Mouse (Mus musculus): ENCODE results near the gene Thap3.

Gene Thap3

DNA sequence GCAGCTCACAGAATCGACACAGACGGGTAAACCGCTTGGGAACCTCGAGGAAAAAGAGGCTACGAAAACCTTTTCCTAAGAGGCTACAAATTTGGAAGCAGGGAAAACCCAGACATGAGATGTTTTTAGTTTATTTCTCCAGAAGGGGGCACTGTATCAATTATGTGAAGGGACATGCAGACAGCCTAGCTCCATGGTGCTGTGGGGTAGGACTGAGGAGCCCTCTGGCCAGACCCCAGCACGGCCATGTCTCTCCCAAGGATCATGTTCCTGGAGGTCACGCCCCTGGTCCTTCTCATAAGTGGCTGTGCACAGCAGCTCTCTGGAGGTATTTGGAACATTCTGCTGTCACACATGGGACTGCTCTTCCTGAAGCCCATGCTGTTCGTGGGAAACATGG, 8.1 kb downstream of the Thap3 start:
- DNase-seq, result no peak

DNA sequence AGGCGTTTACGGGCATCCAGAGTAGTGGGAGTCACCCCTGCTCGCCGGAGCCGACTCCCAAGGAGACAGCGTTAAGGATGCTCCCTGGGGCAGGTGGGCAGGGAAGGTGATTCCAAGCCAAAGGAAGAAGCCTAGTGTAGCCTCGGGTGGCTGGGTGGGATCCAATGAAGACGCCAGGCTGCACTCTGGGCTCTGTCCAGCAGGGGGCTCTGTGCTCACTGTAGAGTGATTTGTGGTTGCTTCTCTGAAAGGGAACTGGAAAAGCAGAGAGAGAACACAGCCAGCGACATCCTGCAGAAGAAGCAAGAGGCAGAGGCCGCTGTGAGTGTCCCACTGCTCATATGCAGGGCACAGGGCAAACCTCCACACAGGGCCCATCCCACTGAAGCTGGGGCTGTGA, 11.0 kb downstream of the Thap3 start:
- DNase-seq, result peak; percentile 80

DNA sequence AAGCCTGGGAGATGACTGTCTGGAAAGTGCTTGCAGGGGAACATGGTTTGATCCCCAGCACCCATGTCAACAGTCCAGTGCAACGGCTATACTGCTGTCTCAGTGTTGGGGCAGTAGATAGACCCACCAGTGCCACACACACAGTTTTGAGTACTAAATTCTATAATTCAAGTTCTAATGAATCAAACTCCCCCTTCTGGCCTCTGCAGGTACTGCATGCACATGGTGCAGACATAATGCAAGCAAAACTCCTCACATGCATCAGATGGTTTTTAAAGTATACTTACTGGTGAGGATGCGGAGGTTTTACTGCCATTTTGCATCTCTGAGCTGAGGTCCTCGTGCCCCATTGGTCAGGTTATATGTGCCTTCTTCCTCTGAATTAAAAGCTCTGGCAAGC, 13.4 kb downstream of the Thap3 start:
- no peak for DNase-seq

DNA sequence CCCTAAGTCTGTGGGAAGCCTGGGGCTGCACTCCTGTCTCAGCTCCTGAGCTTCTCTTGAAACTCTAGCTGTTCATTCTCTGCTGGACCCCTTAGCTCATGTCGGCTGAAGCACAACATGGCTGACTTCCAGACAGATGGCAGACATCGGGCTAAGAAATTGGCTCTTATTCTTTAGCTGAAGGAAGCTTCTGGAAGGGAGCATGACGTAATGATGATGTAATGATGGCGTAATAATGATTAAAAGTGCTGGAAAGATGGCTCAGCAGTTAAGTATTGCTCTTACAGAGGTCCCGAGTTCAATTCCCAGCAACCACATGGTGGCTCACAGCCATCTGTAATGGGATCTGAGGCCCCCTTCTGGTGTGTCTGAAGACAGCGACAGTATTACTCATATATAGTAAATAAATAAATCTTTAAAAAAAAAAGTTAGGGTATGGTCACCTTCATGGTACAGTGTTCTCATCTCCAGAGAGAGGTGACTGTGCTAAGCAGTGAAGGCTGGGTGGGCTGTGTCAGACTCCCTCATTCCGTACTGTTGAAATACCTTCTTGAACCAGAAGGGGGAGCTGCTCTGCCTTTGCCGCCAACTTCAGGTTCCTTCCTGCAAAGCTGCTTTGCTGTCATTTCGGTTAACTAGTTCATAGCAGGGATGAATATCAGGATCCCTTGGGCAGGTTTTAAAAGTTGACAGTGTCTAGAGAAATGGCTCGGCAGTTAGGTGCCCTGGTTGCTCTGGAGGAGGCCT, 16.4 kb downstream of the Thap3 start:
- DNase-seq, result no peak

DNA sequence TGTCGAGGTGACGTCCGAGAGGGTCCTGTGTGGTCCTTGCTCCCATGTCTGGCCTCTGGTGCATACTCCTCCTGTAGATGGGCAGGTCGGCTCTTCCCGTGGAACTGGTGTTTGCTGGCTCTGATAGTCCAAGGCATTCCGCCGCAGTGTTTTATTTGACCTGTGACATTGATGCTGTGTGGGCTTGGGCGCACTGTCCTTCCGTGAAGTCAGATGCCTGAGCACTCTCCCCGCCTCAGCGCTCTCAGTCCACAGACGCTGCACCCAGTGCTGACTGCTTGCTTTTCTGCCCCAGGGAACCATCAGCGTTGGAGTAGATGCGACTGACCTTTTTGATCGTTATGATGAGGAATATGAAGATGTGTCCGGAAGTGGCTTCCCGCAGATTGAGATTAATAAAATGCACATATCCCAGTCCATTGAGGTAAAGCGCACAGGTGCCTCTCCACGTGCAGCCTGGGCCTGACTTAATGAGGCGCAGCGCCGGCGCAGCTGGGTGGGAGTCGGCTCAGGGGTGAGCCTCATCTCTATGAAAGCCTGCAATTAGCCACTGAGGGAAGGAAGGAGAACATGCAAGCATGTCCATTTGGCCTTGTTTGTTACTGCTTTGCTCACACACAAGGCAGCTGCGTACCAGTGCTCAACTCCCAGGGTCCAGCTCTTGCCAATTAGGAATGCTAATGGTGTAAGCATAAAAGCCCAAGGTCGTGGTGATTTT, 20.4 kb downstream of the Thap3 start:
- no peak for DNase-seq

DNA sequence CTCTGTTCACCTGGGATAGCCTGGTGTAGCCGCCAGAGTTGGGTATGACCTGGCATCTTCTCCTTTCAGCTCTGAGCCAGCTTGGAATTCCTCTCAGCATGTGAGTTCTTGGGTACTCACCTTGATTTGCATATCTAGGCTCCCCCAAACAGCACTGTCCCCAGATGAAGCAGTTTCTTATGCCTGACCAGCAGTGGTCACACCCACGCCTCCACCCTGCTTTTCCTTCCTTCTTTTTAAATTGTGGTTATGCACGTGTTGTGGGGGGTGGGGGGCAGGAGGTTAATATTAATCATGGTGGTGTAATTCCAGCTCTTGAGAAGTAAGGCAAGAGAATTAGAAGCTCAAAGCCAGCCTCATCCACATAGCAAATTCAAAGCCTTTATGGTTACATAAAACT, 26.0 kb downstream of the Thap3 start:
- DNase-seq, result no peak

DNA sequence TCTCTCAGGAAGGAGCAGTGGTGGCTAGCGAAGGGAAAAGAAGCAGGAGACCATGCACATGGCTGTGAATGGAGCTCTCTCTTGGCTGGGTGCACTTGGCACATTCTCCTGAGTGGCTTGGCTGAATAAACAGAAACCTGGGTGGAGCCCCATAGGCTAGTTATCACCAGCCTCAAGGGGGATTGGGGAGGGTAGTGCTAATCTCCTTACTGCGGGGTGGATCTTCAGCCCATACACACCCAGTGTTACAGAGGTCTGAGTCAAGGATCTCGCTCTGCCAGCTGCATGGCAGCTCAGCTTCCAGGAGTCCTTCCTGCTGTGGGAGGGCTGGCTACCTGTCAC, 28.3 kb downstream of the Thap3 start:
- no peak for DNase-seq

DNA sequence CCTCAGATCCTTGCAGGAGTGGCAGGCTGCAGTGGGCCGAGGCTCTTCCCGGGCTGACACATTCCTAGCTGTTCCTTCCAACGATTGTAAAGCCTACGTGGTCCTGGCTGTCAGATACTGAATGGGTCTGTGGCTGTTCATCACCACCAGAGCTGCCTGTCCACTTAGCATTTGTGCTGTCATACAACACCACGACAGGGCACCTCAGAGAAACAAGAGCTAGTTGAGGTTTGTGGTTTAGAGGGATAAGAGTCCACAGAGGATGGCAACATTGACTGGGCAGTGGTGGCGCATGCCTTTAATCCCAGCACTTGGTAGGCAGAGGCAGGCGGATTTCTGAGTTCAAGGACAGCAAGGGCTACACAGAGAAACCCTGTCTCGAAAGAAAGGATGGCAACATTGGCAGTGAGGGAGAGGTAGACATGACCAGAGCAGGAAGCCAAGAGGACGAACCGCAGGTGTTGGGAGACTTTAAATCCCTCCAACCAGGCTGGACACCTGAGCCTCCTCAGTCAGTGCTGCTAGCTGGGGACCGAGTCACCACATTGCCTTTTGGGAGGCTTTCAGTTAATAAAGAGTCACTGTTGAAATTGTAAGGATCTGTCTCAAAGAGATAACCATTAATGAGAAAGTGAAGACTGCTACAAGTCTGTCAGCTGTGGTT, 28.8 kb downstream of the Thap3 start:
- DNase-seq, result no peak

DNA sequence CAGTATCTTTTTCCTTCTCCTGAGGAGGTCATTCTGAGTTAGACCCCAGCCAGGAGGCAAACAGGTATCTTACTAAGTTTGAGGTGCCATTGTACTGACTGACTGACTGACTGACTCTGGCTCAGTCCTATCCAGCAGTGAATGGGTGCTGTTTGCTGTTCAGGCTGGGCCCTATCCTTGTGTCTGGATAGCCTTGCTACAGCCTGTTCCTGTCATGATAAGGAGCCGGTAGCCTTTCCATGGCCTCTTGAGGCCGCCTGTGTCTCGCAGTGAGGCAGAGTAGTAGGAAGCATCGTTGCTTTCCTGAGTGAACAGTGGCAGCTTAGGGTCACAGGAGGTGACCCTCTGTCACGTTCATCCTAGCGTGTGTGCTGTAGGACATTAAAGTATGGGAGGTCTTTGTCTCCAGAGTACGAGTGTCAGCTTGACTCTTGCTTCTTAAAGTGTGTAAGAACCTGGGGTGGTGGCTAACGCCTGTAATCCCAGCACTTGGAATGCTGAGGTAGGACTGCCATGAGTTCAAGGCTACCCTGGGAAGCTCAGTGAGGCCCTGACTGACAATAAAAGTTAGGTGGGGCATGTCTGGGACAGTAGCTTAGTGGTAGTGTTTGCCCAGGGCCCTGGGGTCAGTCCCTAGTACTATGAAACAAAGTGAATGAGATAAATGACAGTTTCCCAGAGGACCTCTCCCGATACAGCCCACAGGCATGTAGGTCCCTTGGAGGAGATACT, 31.0 kb downstream of the Thap3 start:
- no peak for DNase-seq

DNA sequence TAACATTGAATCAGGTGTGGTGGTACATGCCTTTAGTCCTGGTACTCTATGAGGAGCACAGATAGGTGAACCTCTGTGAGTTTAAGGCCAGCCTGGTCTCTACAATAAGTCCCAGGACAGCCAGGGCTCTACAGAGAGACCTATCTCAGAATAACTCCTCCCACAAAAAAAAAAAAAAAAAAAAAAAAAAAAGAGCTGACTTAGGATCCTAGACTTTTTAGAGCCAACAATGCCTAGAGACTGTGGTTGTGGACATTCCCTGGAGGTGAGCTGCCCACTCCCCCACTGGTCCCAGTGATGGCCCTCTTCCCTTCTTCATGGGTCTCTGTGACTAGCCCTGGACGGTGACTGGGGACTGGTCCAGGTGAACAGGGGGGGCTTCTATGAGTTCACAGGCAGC, 33.0 kb downstream of the Thap3 start:
- DNase-seq, result no peak

DNA sequence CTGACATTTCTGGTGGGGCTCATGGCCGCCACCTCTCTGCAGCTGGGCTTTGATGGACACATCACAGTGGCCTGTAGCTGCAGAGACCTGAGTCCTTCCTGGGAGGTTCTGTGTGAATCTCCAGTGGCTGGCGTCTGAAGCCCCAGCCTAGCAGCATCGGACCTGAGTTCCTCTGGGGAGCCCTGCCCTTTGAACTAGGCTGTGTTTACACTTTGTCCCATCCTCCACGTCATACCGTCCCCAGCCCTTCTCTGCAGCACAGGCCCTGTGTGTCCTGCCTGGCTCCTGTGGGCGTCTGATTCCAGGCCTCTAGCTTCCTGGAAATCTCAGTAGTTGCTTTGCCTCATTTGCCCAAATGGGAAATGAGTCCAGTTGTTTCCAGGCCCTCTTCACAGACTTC, 35.6 kb downstream of the Thap3 start:
- no peak for DNase-seq

DNA sequence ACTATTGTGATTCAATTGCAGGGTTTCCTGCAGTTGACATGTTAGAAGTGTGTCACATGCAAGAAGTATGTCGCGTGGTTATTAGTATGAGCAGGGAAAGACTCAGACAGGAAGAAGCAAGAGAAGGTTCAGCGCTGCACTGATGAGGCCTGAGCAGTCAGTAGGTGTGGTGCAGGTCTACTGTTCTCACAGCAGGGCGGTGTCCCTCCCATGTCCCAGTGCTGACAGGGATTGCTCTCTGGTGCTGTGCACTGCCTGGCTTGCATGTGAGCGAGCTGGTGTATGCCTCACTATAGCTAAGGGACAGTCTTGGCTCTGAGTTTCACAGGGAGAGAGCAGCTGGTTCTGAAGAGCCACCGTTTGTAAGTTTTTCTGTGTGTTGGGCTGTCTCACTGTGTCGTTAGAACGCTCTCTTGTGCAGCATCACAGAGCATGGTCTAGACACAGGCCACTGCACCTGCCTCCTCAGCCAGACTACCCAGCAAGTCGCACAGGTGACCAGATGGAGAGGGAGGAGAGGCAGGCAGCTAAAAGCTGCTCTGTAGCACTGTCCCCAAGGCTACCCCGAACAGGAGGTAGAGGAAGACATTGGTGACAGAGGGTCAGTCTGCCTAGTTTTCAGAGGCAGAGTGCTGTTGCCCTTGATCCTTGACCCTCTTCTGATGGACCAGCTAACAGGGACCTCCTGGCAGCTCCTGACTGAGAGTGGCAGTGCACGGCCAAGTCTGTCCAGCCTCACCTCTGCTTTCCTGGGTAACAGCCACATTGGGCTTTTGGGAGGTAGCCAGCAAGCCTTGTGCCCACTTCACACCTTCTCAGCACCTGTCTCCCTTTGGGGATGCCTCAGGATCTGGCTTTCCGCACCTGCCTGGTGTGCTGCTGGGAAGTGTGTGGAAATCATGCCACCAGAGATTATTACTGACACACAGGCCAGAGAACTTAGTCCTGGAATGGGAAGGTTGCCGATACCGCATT, 40.0 kb downstream of the Thap3 start:
- no peak for DNase-seq

DNA sequence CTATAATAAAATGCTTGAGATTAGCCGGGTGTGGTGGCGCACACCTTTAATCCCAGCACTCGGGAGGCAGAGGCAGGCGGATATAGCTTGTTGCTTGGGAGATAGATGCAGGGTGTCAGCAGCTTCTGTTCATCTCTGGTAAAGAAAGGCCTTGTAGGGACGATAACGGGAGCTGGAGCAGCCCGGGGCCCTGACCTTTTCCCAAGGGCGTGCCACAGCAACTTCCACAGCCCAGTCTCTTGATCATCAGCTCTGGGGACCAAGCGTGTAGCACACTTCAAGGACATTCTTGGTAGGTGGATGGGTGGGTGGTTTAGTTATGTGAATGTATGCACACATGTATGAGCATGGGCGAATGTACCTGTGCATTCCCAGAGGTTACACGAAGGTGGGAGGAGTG, 42.6 kb downstream of the Thap3 start:
- DNase-seq, result no peak

DNA sequence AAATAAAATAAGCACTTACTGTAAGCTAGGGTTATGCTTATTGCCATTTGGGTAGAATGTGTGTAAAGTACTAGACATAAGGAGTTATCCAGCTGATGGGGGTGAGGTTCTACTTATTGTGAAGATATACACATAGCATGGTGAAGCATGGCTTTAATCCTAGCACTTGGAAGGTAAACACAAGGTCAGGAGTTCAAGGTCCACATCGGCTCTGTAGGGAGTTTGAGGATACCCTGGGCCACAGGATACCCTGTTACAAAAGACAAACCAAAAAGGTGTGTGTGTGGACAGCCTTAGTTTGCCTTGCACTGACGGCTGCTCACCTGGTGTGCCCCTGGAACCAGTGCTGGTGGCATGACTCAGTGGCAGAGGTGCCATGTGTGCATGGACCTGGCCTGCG, 50.7 kb downstream of the Thap3 start:
- DNase-seq, result no peak

DNA sequence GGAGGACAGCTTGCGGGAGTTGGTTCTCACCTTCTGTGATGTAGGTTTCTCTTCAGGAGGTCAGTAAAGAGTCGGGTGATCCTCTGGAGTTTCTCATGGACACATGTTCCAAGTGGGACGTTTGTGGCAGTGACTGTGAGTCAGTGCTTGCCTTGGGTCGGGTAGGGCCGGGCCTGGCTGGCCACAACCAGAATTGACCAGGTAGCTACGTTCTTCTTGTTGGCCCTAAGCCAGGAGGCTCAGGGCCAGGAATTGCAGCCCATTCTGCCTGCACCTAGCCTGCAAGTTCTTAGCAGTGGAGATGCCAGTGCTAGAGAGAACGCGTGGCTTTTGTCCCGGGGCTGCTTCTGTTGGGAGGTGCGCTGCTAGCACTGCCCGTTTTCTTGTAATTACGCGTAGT, 51.4 kb downstream of the Thap3 start:
- DNase-seq, result no peak

DNA sequence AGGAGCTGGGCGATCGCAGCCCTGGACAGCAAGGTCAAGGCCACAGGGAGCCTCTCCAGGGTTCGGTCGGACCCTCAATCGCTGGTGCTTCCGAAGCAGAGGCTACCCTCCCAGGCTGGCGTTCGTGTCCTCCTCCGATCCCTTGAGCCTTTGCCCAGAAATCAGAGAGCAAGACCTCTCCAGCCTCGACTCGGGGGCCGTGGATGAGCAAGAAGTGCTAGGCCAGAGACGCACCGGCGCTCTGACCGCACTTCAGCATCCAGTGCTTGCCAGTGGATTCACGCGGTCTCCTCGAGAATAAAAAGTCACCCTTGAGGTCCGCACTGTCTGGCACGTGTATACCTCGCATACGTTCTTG, 54.6 kb downstream of the Thap3 start:
- no peak for DNase-seq

DNA sequence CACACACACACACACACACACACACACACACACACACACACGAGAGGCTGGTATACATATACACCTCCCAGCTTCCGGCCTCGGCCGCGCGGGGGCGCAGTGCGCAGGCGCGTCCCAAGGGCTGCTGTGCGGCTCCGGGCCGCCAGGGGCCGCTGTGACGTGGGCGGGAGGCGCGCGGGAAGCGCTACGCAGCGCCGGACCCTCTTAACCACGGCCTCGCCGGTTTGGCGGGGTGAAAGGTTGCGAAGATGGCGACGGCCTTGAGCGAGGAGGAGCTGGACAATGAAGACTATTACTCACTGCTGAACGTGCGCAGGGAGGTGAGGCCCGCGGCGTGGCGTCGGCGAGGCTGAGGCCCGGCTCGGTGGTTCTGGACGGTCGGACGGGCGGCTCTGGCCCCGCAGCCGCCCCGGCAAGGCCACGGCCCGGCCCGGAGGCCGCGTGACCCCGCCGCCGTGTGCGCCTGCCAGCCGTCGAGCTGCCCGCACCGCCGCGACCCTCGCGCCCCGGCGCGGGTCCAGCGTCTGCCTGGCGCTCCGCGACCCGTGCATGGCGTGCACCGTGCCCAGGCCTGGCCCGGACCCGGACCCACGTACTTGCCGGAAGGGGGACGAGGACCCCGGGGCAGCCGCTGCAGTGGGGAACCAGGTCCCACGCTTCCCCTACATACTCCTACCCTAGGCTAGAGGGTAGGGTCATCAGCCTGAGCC, 55.1 kb downstream of the Thap3 start, which contains the start of gene Dnajc11:
Dnajc11 (plus strand) TSS at position 187 of the 710 bp plus-strand sequence.
- DNase-seq, result peak; percentile 93
